Comparison of ENCODE assay signal across 8 mouse cellular contexts in genomic region chr12:86946301-86946781, GRCm38 (mm10). TPM values are rescaled to one million over a fixed set of nuclear protein-coding genes. Genes with fewer than 3 reads are reported as not detected.
A peak's percentile ranks its signal among the peaks of the same experiment; 100 is the strongest.
DNase-seq lines count a peak whose midpoint lies in the region; ATAC-seq and TF ChIP-seq lines count a peak whose summit lies in the region.

No protein-coding gene starts in this region.

- peak overlapping the region; percentile 92 for H3K27ac ChIP-seq in kidney, adult 2 months (ENCODE audit: insufficient read depth, low read depth, low read length)
- H3K27ac ChIP-seq in forebrain, embryonic 13.5 days: peak overlapping the region; percentile 100
- peak overlapping the region; percentile 97 for H3K27ac ChIP-seq in limb, embryonic 15.5 days

- H3K27me3 ChIP-seq in kidney, adult 2 months (replicated peaks; ENCODE audit: control insufficient read depth, insufficient read depth, low read length): no peaks in the 10 kb centered on the region
- no peaks in the 10 kb centered on the region for H3K27me3 ChIP-seq in forebrain, embryonic 13.5 days
- H3K27me3 ChIP-seq in limb, embryonic 15.5 days: no peaks in the 10 kb centered on the region

- H3K9ac ChIP-seq in forebrain, embryonic 13.5 days: peak overlapping the region; percentile 97
- peak overlapping the region; percentile 70 for H3K9ac ChIP-seq in limb, embryonic 15.5 days

- peak overlapping the region; percentile 75 for H3K4me3 ChIP-seq in kidney, adult 2 months (ENCODE audit: insufficient read depth, low read depth, low read length)
- peak overlapping the region; percentile 60 for H3K4me3 ChIP-seq in forebrain, embryonic 13.5 days
- peak overlapping the region; percentile 64 for H3K4me3 ChIP-seq in limb, embryonic 15.5 days

- H3K4me2 ChIP-seq in forebrain, embryonic 13.5 days: peak overlapping the region; percentile 67
- peak overlapping the region; percentile 80 for H3K4me2 ChIP-seq in limb, embryonic 15.5 days

- H3K4me1 ChIP-seq in kidney, adult 2 months (ENCODE audit: control insufficient read depth, insufficient read depth, low read length): peaks cover 15% of the 10 kb centered on the region; the same call in 1 of the 2 replicates
- peaks cover 59% of the 10 kb centered on the region for H3K4me1 ChIP-seq in forebrain, embryonic 13.5 days
- H3K4me1 ChIP-seq in limb, embryonic 15.5 days: peaks cover 26% of the 10 kb centered on the region

- 1% methylated on average over 17 of the region's 17 CpGs for WGBS in kidney, adult 2 months
- under 1% methylated on average over 17 of the region's 17 CpGs for WGBS in forebrain, embryonic 13.5 days
- 1% methylated on average over 17 of the region's 17 CpGs for WGBS in limb, embryonic 15.5 days

- DNase-seq in kidney, adult 2 months: peak; percentile 38
- no peak for DNase-seq in kidney, postnatal 25 days
- peak; percentile 68 for DNase-seq in MEL-GATA-1-ER (ENCODE audit: extremely low read depth, low read depth)
- peak; percentile 58 for DNase-seq in retina, embryonic 14.5 days (ENCODE audit: low spot score)
- DNase-seq in layer of hippocampus, postnatal 10 days (ENCODE audit: low spot score in 2 of 2): no peak
- DNase-seq in spleen, postnatal 4 days (ENCODE audit: low spot score in 2 of 2): no peak

- no peaks in the 10 kb centered on the region for H3K36me3 ChIP-seq in kidney, adult 2 months (ENCODE audit: control insufficient read depth, insufficient read depth, low read length)
- H3K36me3 ChIP-seq in forebrain, embryonic 13.5 days (ENCODE audit: poor library complexity, severe bottlenecking): no peaks in the 10 kb centered on the region
- 0 out of 2 replicates have a peak, but pooled peaks cover 2% of the 10 kb centered on the region for H3K36me3 ChIP-seq in limb, embryonic 15.5 days

- no peaks in the 10 kb centered on the region for H3K9me3 ChIP-seq in forebrain, embryonic 13.5 days (replicated peaks)
- H3K9me3 ChIP-seq in limb, embryonic 15.5 days: no peaks in the 10 kb centered on the region

- no peak for TF ChIP-seq CTCF in kidney, adult 2 months (conservative IDR thresholded peaks at IDR 0.05; ENCODE audit: insufficient read depth, insufficient read length, low read depth, low read length)

- ATAC-seq in forebrain, embryonic 13.5 days: no peak
- no peak for ATAC-seq in limb, embryonic 15.5 days (ENCODE audit: insufficient number of reproducible peaks, low FRiP score, low TSS enrichment, low read depth)

- TF ChIP-seq POLR2A in kidney, adult 2 months (IDR thresholded peaks at IDR 0.05; ENCODE audit: low read depth, low read length): no peak

RNA-seq across cellular contexts. Expression of gene Cipc, which starts 0.5 kb away (rescaled TPM):
- 28.8 and 34.2 TPM in 2 replicates for polyA plus RNA-seq in kidney, adult 2 months (2012; rRNA removed)
- 46.1 and 53.1 TPM in 2 replicates for polyA plus RNA-seq in forebrain, embryonic 13.5 days (2015; fragmentation: Nextera tagmentation; extraction: Ambion mirVana)
- 22.0 and 23.3 TPM in 2 replicates for polyA plus RNA-seq in limb, embryonic 15.5 days (2015; fragmentation: Nextera tagmentation; extraction: Ambion mirVana)
- 10 to 100 TPM; 55.2 to 58.1 TPM for total RNA-seq in layer of hippocampus, postnatal 10 days (2021)

RNA-seq across cellular contexts. Expression of gene Zdhhc22, which starts 43.9 kb away (rescaled TPM):
- 0.14 TPM in 1 of 2 replicates, not detected in the other for polyA plus RNA-seq in kidney, adult 2 months (2012; rRNA removed)
- 2.3 and 2.7 TPM in 2 replicates for polyA plus RNA-seq in forebrain, embryonic 13.5 days (2015; fragmentation: Nextera tagmentation; extraction: Ambion mirVana)
- polyA plus RNA-seq in limb, embryonic 15.5 days (2015; fragmentation: Nextera tagmentation; extraction: Ambion mirVana): 0.14 TPM in 1 of 2 replicates, not detected in the other
- total RNA-seq in layer of hippocampus, postnatal 10 days (2021): 10 to 100 TPM; 14.0 to 16.8 TPM

Comparison
In these comparisons a context has a peak if more than half of its experiments do, and no peak if none do; other contexts are left out.
1. DNase-seq: peak in kidney, adult 2 months (single experiment), MEL-GATA-1-ER (single experiment) and retina, embryonic 14.5 days (single experiment); none in kidney, postnatal 25 days (0 of 2), layer of hippocampus, postnatal 10 days (0 of 2) and spleen, postnatal 4 days (0 of 2).
2. Peak in every context shown above with its lines, with median percentiles within 50 percentile points of each other: H3K27ac ChIP-seq and H3K4me3 ChIP-seq.